Mouse (Mus musculus): Measurements from ENCODE around the gene Ubr7. TPM values are rescaled to one million over a fixed set of nuclear protein-coding genes. Genes with fewer than 3 reads are reported as not detected.

The Ubr7 gene
- total RNA-seq (2021), result 10 to 100 TPM; 32.6 to 33.2 TPM
- long read RNA-seq, experiment 1, transcript Ubr7-201 (11 exons, 3,261 nt), result major isoform, 27 of 35 reads
- long read RNA-seq, experiment 1, partial matches to known transcripts, result 6 of 35 reads
- long read RNA-seq, experiment 1, other reads (novel, unspliced or antisense), result 2 of 35 reads
- long read RNA-seq, experiment 2, transcript Ubr7-201 (11 exons, 3,261 nt), result major isoform, 28 of 41 reads
- long read RNA-seq, experiment 2, partial matches to known transcripts, result 0 of 41 reads
- long read RNA-seq, experiment 2, other reads (novel, unspliced or antisense), result 13 of 41 reads

DNA sequence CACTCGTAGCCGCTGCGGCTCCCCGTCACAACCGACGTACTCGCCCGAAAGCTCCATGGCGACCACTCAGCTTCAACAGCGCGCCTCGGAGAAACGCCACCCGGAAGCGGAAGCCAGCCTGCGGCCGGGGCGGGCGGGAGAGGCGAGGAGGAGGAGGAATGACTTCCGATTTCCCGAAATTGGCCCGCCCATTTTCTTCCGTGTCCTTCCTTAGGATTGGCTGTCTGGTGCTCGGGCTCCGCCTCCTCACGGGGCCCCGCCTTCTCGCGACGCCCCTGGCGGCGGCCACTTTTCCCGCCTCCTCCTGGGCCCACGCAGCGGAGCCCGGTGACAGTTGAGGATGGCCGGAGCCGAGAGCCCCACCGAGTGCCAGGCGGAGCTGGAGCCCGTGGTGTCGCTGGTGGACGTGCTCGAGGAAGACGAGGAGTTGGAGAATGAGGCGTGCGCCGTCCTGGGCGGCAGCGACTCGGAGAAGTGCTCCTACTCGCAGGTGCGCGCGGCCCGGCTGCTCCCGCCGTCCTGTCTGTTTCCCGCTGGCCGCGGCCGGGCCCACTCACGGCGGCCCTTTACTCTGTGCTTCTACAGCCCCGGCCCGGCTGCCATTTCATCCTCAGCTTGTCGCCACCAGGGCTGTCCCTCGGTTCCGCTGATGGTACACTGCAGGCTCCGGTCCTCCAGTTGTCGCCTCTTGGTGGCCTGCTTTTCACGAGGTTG, at the start of gene Ubr7, which contains the start of the genes Gm28051 and Gon7:
Gene Ubr7 (plus strand): TSS at position 279 of the 714 bp plus-strand sequence.
Gene Gm28051 (minus strand): TSS at position 77 of the 714 bp plus-strand sequence.
Gene Gon7 (minus strand): TSS at position 115 of the 714 bp plus-strand sequence.
- DNase-seq (ENCODE audit: low spot score in 2 of 2), result peak; percentile 90 to 92

DNA sequence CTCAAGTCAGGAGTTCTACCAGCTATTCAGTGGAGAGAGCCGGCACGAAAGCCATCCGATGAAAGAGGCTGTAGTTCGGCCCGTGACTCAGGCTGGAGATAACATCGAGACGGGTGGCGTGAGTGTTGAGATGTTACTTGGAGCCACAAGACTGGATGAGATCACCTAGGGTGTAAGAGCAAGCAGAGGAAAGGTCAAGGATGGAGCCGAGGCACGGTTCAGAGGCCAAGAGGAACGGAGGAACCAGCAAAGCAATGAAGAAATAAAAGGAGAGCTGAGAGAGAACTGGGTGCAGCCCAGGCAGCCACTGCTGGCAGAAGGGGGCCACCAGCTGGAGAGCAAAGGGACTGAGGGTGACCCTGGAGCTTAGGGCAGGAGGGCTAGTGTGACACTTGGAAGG, 49.5 kb upstream of the Ubr7 start:
- peak in 1 of 2 experiments; percentile 49 for DNase-seq (ENCODE audit: low spot score in 2 of 2)

DNA sequence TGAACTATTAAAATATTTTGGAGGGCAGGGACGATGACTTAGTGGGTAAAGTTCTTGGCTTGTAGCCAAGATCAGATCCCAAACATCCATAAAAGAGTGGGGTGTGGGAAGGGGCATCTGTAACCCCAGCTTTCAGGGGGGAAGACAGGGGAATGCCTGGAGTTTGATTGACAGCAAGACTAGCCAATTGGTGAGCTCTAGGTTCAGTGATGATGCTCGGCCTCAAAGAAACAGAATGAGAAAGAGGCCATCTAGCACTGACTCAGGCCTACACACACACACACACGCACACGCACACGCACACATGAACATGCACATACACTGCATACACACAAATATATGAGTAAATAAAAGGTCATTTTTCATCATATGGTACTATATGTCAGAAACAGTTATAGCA, 47.9 kb upstream of the Ubr7 start:
- no peak for DNase-seq (ENCODE audit: low spot score in 2 of 2)

DNA sequence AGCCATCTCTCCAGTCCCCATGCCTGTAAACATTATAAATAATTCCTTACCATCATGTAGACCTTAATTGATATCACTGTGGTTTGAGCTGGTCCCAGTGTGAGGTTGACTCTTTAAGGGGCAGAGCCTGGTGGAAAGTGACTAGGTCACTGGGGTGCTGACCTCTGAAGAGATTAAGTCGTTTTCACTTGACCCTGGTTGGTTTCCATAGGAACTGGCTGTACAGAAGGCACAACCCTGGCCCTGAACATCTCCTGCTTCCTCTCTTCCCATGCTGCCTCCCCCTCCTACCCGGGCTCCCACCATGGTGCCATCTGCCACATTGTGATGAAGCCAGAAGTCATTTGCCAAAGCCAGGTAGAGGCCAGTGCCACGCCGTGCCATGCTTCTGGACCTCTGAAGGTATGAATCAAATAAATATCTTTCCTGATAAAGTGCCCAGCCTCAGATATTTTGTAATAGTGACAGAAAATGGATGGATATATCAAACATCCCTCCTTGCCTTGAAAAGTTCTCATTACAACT, 46.9 kb upstream of the Ubr7 start:
- DNase-seq (ENCODE audit: low spot score in 2 of 2), result no peak

DNA sequence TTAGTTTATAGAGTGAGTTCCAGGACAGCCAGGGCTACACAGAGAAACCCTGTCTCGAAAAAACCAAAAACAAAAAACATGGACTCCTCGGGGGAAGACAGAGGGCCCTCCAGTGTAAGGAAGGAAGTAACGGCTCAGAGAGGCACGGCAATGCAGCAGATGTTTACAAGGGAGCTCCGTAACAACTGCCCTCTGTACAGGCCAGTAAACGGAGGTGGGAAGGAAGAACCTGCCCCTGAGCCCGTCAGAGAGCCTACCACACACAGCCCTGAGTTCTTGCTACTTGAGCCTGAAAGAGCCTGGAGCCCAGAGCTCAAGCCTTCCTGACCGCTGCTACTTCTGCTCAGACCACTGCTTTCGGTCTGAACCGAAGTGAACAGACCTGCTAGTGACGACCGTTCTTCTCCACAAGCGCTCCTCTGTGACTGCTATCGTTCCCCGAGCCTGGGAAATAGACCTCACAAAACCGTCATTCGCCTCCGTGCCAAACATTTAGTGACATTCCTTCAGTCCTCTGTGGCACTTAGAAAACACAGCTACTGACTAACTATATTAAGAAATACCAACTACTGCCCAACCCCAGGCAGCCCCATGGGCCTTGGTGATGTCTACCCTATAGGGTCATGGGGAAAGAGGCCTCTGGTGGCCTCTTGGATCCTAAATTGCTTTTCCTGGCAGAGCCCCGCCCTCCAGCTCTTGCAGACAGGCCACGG, 44.5 kb upstream of the Ubr7 start:
- no peak for DNase-seq (ENCODE audit: low spot score in 2 of 2)

DNA sequence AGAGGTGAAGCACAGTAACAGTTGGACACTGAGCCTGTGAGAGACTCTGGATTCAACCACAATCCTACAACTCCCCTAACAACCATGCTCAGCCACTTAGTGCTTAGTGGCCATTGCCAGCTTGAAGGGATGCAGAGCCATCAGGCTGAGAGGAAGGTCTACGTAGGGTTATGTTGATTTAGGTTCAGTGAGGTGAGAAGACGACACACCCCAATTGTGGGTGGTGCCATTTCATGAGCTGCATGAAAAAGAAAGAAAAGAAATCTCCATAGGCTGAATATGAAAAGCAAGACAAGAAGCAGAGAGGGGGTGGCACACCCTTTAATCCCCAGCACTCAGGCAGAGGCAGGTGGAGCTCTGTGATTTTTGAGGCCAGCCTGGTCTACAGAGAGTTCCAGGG, 43.7 kb upstream of the Ubr7 start:
- no peak for DNase-seq (ENCODE audit: low spot score in 2 of 2)

DNA sequence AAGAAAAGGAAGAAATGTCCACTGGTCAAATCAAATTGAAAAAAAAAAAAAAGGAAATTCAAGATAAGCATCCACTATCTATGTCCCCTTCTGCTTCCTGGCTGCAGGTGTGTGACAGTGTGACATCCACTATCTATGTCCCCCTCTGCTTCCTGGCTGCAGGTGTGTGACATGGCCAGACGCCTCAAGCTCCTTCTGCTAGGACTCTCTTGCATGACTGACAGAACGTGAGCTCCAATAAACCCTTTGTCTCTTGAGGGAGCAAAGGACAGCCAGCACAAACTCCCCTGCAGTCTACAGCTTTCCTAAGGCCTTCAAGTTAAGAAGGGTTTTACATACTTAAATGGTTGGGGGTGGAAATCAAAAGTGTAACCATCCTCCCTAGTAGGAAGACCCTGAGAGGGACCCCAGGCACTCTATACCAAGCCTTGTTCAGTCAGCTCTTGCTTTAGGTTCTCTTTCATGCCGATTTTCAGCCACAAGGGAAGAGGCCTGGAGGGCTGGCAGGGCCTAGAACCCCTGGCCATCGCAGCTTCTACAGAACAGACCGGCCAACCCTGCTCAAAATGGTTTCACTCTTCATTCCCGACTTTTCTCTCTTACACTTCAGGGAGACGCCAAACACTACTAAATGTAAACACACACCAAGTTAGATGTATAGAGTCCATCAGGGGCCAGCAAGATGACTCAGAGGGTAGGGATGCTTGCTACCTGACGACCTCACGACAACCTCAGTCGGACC, 42.9 kb upstream of the Ubr7 start:
- DNase-seq (ENCODE audit: low spot score in 2 of 2), result no peak

DNA sequence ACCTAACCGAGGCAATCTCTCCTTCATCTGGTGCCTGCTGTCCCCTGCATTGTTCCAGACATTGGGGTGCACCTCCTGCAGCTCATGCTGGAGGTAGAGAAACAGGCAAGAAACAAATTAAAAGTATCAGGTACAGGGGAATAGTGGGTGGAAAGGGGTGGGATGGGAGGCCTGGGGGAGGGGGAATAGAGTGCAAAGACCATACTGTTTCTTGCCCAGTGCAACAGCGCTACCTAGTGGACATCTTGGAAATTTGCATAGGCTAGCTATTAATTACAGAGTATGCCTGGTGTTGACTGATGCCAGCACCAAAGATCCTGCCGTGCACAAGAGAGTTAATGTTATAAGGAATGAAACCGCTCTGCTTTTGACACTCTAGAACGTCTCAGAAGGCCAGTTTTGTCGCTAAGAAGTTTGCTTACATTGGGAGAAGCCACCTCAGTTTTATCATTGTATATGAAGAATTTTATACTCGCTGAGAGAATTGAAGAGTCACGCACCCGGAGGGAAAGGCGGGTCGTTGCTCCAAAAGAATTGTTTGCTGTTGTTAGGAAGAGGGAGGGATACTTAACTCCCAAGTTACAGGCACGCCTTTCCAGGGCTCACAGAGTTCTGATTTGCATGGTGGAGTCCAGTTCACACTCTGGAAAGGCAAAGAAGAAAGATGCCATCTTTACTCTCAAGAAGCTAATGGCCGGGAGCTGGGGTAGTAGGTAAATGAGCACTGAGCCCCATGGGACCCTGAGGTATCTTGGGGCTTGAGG, 38.0 kb upstream of the Ubr7 start:
- DNase-seq (ENCODE audit: low spot score in 2 of 2), result no peak

DNA sequence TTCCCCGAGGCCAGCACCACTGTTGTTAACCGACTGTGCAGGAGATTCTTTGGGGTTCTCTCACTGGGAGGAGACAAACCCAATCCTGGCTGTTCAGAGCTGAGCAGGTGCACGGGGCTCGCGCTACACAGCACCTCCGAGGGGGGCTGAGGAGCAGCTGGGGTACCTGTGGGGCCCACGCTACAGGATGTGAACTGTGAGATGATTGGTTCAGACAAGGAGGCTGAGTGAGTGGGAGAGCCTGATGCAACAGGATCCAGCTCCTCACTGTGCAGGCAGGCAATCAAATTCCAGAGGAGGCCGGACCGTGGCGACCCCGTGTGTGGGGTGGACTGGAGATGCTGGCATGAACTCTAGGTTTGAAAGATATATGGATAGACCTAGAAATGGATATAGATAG, 35.3 kb upstream of the Ubr7 start:
- DNase-seq (ENCODE audit: low spot score in 2 of 2), result no peak

DNA sequence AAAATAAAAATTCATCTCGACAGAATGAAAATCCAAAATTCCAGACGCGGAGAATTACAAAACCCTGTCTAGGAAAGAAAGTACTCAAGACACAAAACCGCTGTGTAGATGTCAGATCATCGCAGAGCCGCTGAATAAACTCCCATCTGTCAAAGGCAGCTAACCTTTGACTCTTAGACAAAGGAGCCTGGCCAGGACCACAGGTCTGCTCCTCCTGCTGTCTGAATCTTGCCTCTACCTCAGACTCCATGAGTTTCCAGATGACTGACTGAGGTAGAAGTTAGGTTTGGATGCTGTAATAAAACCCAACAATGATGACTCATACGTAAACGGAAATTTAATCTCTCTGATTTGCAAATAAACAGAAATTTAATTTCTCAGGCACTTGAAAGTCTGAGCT, 34.8 kb upstream of the Ubr7 start:
- DNase-seq (ENCODE audit: low spot score in 2 of 2), result no peak

DNA sequence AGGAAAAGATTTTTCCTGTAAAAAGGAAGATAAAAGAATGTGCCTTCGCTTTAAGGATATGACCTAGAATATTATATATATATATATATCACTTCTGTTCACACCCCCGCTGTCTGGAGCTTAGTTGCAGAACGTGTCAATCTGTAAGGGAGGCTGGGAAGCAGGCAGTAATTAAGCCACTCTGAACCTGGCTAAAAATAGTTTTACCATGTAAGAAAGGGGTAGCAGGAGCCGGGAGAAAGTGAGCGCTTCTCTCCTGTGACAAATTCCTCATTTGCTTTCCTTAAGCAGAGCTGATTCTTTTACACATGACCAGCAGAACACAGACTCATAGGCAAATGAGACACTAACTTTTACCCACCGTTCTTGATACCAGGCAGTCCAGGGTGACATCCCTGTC, 33.9 kb upstream of the Ubr7 start:
- no peak for DNase-seq (ENCODE audit: low spot score in 2 of 2)

DNA sequence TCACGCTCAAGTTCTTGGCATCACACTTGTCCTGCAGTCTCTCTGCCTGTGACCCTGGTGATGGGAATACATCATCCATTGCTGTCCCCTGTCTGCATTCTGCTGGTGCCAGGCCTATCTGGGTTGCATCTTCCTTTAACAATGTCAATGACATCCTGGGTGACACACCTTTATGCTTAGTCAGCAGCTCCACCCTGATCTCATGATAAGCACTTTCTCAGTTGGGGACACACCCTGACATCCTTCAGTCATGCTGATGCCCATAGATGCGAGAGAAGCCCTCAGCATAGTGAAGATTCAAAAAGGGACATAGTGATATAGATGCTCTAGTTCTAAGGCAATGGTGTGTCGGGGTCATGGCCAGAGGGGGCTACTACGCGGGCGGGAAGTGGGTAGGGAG, 32.6 kb upstream of the Ubr7 start:
- no peak for DNase-seq (ENCODE audit: low spot score in 2 of 2)

DNA sequence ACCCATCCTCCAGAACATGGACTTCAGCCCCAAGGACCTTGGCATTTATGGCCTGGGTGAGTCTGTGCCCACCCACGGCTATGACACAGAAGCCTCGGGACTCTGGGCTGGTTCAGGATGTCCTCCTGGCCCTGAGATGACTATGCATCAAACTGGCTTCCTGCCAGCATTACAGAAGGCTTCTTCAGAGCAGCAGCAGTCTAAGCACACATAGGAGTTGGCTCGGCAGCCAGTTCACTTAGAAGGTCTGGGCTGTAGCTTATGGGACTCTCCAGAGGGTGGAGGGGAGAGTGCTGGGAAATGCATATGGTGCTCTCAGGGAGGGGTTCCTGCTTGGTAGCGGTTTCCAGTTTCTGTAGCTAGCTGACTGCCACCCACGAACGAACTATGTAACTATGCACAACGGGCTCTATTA, 32.0 kb upstream of the Ubr7 start:
- peak; percentile 45 to 50 for DNase-seq (ENCODE audit: low spot score in 2 of 2)

DNA sequence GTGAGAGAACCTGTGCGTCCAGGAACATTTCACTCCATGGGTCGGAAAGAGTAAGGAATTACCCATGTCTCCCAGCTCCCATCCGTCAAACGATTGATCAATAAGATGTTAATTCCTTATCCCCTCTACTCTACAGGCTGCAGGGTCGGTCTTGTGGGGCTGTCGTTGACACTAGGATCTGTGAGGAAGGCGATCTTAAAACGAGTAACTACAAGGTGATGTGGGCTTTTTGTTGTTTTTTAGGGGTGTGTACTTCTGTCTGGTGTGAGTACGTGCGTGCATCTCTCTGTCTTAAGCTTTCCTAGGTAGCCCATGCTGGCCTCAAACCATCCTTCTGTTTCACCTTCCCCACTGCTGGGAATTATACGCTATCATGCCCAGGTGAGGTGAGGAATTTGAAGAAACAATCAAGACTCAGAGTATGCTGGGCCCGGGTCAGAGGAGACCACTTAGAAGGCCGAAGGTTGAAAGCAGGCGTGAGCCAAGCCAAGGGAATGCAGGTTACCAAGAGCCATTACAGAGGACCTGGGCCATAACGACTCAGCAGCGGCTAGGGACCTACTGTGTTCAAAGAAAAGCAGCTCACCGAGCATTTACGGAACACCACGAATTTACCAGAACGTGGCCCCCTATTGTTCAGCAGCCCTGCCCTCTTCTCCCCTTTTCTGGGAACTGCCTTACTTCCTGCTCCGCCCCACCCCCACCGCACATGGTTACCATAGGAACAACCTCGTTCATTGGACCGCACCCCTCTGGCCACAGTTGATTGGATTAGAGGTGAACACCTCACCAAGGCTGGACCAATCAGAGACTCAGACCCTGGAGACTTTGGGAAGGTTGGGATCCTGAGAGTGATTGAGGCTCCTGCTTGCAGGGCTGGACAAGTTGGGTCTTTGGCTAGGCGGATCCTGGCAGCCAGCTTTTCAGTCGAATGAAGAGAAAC, 27.6 kb upstream of the Ubr7 start:
- no peak for DNase-seq (ENCODE audit: low spot score in 2 of 2)

DNA sequence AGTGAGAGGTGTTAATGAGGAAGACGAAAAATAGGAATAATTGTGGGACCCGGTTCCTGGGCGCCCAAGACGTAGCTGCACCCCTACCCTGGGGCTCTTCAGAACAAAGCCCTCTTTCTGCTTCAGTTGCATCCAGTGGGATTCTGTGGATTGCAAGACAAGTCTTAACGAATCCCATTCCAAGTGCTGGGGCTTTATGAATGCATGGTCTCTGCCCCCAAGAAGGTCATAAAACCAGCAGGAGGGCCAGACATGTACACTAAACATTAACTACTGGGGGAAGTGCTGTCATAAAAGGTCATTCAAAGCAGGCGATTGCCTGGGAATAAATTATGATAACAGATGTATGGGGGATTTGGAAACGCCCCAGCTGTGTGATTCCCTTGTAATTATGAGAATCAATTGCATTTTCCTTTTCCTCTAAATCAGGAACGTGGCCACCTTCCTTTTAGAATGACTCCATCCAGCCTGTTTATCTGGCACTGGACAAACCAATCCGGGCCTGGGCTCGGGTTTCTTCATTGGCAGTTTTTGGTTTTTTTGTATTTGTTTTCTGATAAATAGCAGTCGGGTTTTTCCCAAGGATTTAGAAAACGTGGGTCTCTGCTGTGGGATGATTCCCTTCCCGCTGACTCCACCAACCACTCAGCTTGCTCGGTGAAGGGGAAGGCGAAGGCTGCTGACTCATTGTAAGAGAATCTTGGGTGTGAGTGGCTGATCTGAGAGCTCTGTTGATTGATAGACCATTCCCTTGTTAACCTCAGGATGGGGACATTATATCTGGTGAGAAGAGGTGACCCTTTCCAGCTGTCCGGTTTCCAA, 26.8 kb upstream of the Ubr7 start:
- DNase-seq (ENCODE audit: low spot score in 2 of 2), result no peak

DNA sequence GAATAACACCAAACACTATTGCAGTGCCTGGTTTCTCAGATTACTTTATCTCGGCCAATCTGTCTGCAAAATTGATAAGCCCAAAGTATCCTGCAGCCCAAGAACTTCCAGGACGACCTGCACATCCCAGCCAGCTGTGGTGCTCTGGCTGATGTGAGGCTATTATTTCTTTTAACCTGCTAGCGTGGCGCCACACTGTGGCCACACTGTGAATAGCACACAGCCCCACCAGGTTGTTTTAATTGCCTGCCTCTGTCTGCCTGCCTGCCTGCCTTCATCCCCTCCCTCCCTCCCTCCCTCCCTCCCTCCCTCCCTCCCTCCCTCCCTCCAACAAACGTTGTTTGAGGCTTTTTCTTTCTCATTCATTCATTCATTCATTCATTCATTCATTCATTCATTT, 24.4 kb upstream of the Ubr7 start:
- DNase-seq (ENCODE audit: low spot score in 2 of 2), result peak; percentile 55 to 71

DNA sequence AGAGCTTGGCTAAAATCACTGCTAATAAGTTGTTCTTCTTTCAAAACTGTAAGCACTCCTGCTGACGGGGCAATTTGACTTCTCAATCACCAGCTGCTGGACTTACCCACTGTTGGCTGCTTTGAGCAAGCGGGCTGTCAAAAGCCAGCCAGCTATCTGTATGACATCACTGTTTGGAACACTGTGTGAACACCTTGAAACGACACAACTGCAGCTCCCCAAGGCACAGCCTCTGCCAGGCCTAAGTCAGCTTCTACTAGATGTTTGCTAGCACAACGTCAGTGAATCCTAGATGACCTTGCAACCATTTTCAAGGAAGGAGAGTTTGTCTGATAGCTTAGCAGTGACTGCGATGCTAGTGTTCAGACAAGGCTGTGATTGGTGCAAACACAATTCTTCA, 18.7 kb upstream of the Ubr7 start:
- DNase-seq (ENCODE audit: low spot score in 2 of 2), result no peak

DNA sequence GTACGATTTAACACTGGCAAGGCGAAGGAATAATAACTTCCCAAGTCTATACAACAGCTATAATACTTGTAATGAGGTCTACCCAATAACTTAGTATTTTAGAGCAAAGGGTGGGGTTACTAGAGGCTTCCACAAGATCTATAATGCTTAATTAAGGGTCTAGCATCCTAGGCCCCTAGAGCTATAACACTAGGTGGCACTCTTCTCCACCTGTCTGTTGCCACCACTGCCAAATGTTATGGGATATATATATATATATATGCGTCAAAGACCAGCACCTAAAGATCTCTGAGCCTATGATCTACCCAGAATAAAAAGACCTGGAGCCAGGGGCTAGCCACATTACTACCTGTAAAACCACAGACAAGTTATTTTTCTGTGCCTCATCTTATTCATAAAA, 17.5 kb upstream of the Ubr7 start:
- DNase-seq (ENCODE audit: low spot score in 2 of 2), result no peak

Data from adrenal gland, adult 18-20 months (tissue).